Mouse (Mus musculus) forebrain, embryonic 11.5 days (tissue): ENCODE data around the gene Ccdc85c. TPM values are rescaled to one million over a fixed set of nuclear protein-coding genes. Genes with fewer than 3 reads are reported as not detected.

ENCODE experiments used
- ATAC-seq: fragments of 200-750 bp; cut with Nextera tagmentation; replicated peaks from 2 replicates; pipeline ENCODE4 v1.8.0; 2017; ENCODE audit warnings: moderate TSS enrichment; ENCODE audit not compliant: low FRiP score
- DNase-seq: peaks from one replicate; pipeline ENCODE4 v3.0.0-alpha.2; 2017; ENCODE audit warnings: low spot score
- H3K27ac ChIP-seq: fragments of 300-500 bp; sonication (generic); 2 replicates; pipeline ENCODE4 v1.5.1; 2014; ENCODE audit warnings: low read depth, low read length
- H3K27me3 ChIP-seq: fragments of 300-500 bp; sonication (generic); 2 replicates; pipeline ENCODE4 v1.6.1; 2014; ENCODE audit warnings: mild to moderate bottlenecking, low read length, mixed read lengths; ENCODE audit not compliant: control insufficient read depth, insufficient read depth
- H3K36me3 ChIP-seq: fragments of 300-500 bp; sonication (generic); 2 replicates; pipeline ENCODE4 v1.6.1; 2014; ENCODE audit warnings: mild to moderate bottlenecking, low read length, moderate library complexity, mixed read lengths; ENCODE audit not compliant: control insufficient read depth, insufficient read depth
- H3K4me1 ChIP-seq: fragments of 300-500 bp; sonication (generic); replicated peaks from 2 replicates; pipeline ENCODE4 v1.6.1; 2014; ENCODE audit warnings: low read length, mixed read lengths; ENCODE audit not compliant: control insufficient read depth, insufficient read depth
- H3K4me2 ChIP-seq: fragments of 300-500 bp; sonication (generic); 2 replicates; pipeline ENCODE4 v1.6.1; 2014; ENCODE audit warnings: low read depth, mild to moderate bottlenecking, low read length, moderate library complexity, mixed read lengths; ENCODE audit not compliant: severe bottlenecking
- H3K4me3 ChIP-seq: fragments of 300-500 bp; sonication (generic); 2 replicates; pipeline ENCODE4 v1.5.1; 2014; ENCODE audit warnings: low read depth, low read length
- H3K9ac ChIP-seq: fragments of 300-500 bp; sonication (generic); 2 replicates; pipeline ENCODE4 v1.6.1; 2014; ENCODE audit warnings: low read length
- H3K9me3 ChIP-seq: fragments of 300-500 bp; sonication (generic); 2 replicates; pipeline ENCODE4 v1.6.1; 2016; ENCODE audit warnings: low read length, mixed read lengths; ENCODE audit not compliant: control insufficient read depth
- WGBS: fragments of 180-500 bp; shearing (Covaris S2); extraction: QIAGEN DNeasy Blood & Tissue Kit; methylation state at CpG from one replicate; pipeline ENCODE4 v1.1.7; 2014; 5-methylcytosine and 5-hydroxymethylcytosine counted together
- polyA plus RNA-seq: library from polyadenylated mRNA; unstranded; fragments of >200 nt; fragmentation: Nextera tagmentation; extraction: Ambion mirVana; gene quantifications from 2 replicates; pipeline ENCODE4 v1.2.1, GENCODE M21; 2014

The Ccdc85c gene
- polyA plus RNA-seq, 1 experiment from 2014 or later, result 18.8 TPM

GRCm38 (mm10) chr12:108305172-108305571, 29.9 kb upstream of the Ccdc85c start:
- no peak for DNase-seq
- WGBS, result 77% methylated on average over 8 of the region's 8 CpGs
- Histone ChIP-seq H3K27ac (no peak overlapping the region), H3K9me3 (no peaks in the 10 kb centered on the region), H3K27me3 (peaks cover 3% of the 10 kb centered on the region; the same call in 1 of the 2 replicates), H3K9ac (no peak overlapping the region), H3K36me3 (no peaks in the 10 kb centered on the region), H3K4me3 (no peak overlapping the region), H3K4me1 (peaks cover 6% of the 10 kb centered on the region), H3K4me2 (no peak overlapping the region)
- ATAC-seq, result no peak

GRCm38 (mm10) chr12:108303778-108304365, 28.6 kb upstream of the Ccdc85c start:
- H3K9ac ChIP-seq, result no peak overlapping the region
- DNase-seq, result peak; percentile 52
- H3K9me3 ChIP-seq, result no peaks in the 10 kb centered on the region
- WGBS, result 46% methylated on average over 6 of the region's 6 CpGs
- no peak overlapping the region for H3K27ac ChIP-seq
- H3K4me2 ChIP-seq, result no peak overlapping the region
- H3K36me3 ChIP-seq, result no peaks in the 10 kb centered on the region
- H3K27me3 ChIP-seq, result peaks cover 3% of the 10 kb centered on the region; the same call in 1 of the 2 replicates
- peaks cover 6% of the 10 kb centered on the region for H3K4me1 ChIP-seq
- no peak for ATAC-seq
- no peak overlapping the region for H3K4me3 ChIP-seq

- Histone ChIP-seq H3K9ac (no peak overlapping the region), H3K27me3 (peaks cover 3% of the 10 kb centered on the region; the same call in 1 of the 2 replicates), H3K36me3 (no peaks in the 10 kb centered on the region), H3K4me1 (peaks cover 4% of the 10 kb centered on the region), H3K27ac (no peak overlapping the region), H3K9me3 (no peaks in the 10 kb centered on the region), H3K4me3 (no peak overlapping the region), H3K4me2 (no peak overlapping the region)
- WGBS, result 80% methylated on average over 6 of the region's 6 CpGs
- no peak for ATAC-seq
- DNase-seq, result no peak
Measured at GRCm38 (mm10) chr12:108301006-108301405, 25.8 kb upstream of the Ccdc85c start.

- no peak overlapping the region for H3K4me2 ChIP-seq
- no peak overlapping the region for H3K9ac ChIP-seq
- H3K27ac ChIP-seq, result no peak overlapping the region
- 85% methylated on average over 6 of the region's 6 CpGs for WGBS
- H3K27me3 ChIP-seq, result no peaks in the 10 kb centered on the region
- DNase-seq, result peak; percentile 53
- H3K36me3 ChIP-seq, result no peaks in the 10 kb centered on the region
- no peak overlapping the region for H3K4me3 ChIP-seq
- no peak for ATAC-seq
- H3K4me1 ChIP-seq, result peaks cover 1% of the 10 kb centered on the region; the same call in 1 of the 2 replicates
- no peaks in the 10 kb centered on the region for H3K9me3 ChIP-seq
Measured at GRCm38 (mm10) chr12:108297033-108297432, 21.8 kb upstream of the Ccdc85c start.

- Histone ChIP-seq H3K9ac (no peak overlapping the region), H3K36me3 (no peaks in the 10 kb centered on the region), H3K27ac (no peak overlapping the region), H3K4me2 (no peak overlapping the region), H3K4me3 (no peak overlapping the region), H3K27me3 (no peaks in the 10 kb centered on the region; the same call in 1 of the 2 replicates), H3K4me1 (peaks cover 1% of the 10 kb centered on the region; the same call in 1 of the 2 replicates), H3K9me3 (no peaks in the 10 kb centered on the region)
- peak; percentile 47 for DNase-seq
- ATAC-seq, result no peak
- 82% methylated on average over 3 of the region's 3 CpGs for WGBS
Measured at GRCm38 (mm10) chr12:108294620-108295019, 19.4 kb upstream of the Ccdc85c start.

GRCm38 (mm10) chr12:108292957-108293356, 17.7 kb upstream of the Ccdc85c start:
- H3K36me3 ChIP-seq, result no peaks in the 10 kb centered on the region
- no peak overlapping the region for H3K4me3 ChIP-seq
- H3K27ac ChIP-seq, result no peak overlapping the region
- H3K27me3 ChIP-seq, result no peaks in the 10 kb centered on the region; the same call in 1 of the 2 replicates
- no peaks in the 10 kb centered on the region for H3K9me3 ChIP-seq
- WGBS, result 3% methylated on average over 8 of the region's 8 CpGs
- DNase-seq, result peak; percentile 86
- no peak overlapping the region for H3K9ac ChIP-seq
- peak overlapping the region; percentile 12; the same call in 1 of the 2 replicates for H3K4me2 ChIP-seq
- ATAC-seq, result peak; percentile 80
- H3K4me1 ChIP-seq, result peaks cover 1% of the 10 kb centered on the region; the same call in 1 of the 2 replicates

GRCm38 (mm10) chr12:108292419-108292818, 17.2 kb upstream of the Ccdc85c start:
- Histone ChIP-seq H3K9me3 (no peaks in the 10 kb centered on the region), H3K27ac (no peak overlapping the region), H3K36me3 (no peaks in the 10 kb centered on the region), H3K4me2 (peak overlapping the region; percentile 24; the same call in 1 of the 2 replicates), H3K9ac (no peak overlapping the region), H3K4me1 (peaks cover 1% of the 10 kb centered on the region; the same call in 1 of the 2 replicates), H3K4me3 (no peak overlapping the region), H3K27me3 (no peaks in the 10 kb centered on the region; the same call in 1 of the 2 replicates)
- DNase-seq, result peak; percentile 75
- 8% methylated on average over 9 of the region's 9 CpGs for WGBS
- ATAC-seq, result peak; percentile 86

- 82% methylated on average over 19 of the region's 19 CpGs for WGBS
- H3K27ac ChIP-seq, result no peak overlapping the region
- H3K9ac ChIP-seq, result no peak overlapping the region
- no peak overlapping the region for H3K4me3 ChIP-seq
- no peaks in the 10 kb centered on the region for H3K36me3 ChIP-seq
- no peak for ATAC-seq
- DNase-seq, result no peak
- peaks cover 13% of the 10 kb centered on the region for H3K4me1 ChIP-seq
- H3K9me3 ChIP-seq, result no peaks in the 10 kb centered on the region
- no peak overlapping the region for H3K4me2 ChIP-seq
- H3K27me3 ChIP-seq, result no peaks in the 10 kb centered on the region; the same call in 1 of the 2 replicates
Measured at GRCm38 (mm10) chr12:108288127-108288880, 13.1 kb upstream of the Ccdc85c start.
